Mouse (Mus musculus) hindbrain, embryonic 10.5 days (tissue): ENCODE data around the gene Ctnnal1. TPM values are rescaled to one million over a fixed set of nuclear protein-coding genes. Genes with fewer than 3 reads are reported as not detected.
A peak's percentile ranks its signal among the peaks of the same experiment; 100 is the strongest.
"Not testable (repeated sequence)": the region's sequence is repeated elsewhere in the genome, so short reads cannot be mapped to it uniquely, and the experiment has no call there.

Experiments used
- DNase-seq: peaks from one replicate; pipeline ENCODE4 v3.0.0-alpha.2; 2017; ENCODE audit warnings: low spot score
- H3K27ac ChIP-seq: fragments of 300-500 bp; sonication (generic); 2 replicates; pipeline ENCODE4 v1.5.1; 2016; ENCODE audit warnings: mild to moderate bottlenecking, moderate library complexity
- H3K27me3 ChIP-seq: fragments of 300-500 bp; sonication (generic); 2 replicates; pipeline ENCODE4 v1.6.1; 2016; ENCODE audit warnings: mild to moderate bottlenecking; ENCODE audit not compliant: poor library complexity, insufficient read depth, severe bottlenecking
- H3K36me3 ChIP-seq: fragments of 300-500 bp; sonication (generic); 2 replicates; pipeline ENCODE4 v1.6.1; 2016; ENCODE audit warnings: mild to moderate bottlenecking, moderate library complexity
- H3K4me1 ChIP-seq: fragments of 300-500 bp; sonication (generic); replicated peaks from 2 replicates; pipeline ENCODE4 v1.6.1; 2016; ENCODE audit warnings: mild to moderate bottlenecking
- H3K4me3 ChIP-seq: fragments of 300-500 bp; sonication (generic); 2 replicates; pipeline ENCODE4 v1.5.1; 2016; ENCODE audit warnings: mild to moderate bottlenecking, moderate library complexity
- H3K9me3 ChIP-seq: fragments of 300-500 bp; sonication (generic); 2 replicates; pipeline ENCODE4 v1.6.1; 2016; ENCODE audit warnings: mild to moderate bottlenecking, moderate library complexity
- WGBS: fragments of 180-500 bp; shearing (Covaris S2); methylation state at CpG from one replicate; pipeline ENCODE4 v1.1.7; 2016; 5-methylcytosine and 5-hydroxymethylcytosine counted together
- polyA plus RNA-seq: library from polyadenylated mRNA; unstranded; fragments of >200 nt; fragmentation: Nextera tagmentation; extraction: Ambion mirVana; gene quantifications from 2 replicates; pipeline ENCODE4 v1.2.1, GENCODE M21; 2016

Ctnnal1 gene
- polyA plus RNA-seq, 1 experiment from 2014 or later = 23.1 TPM

- Histone ChIP-seq H3K4me3 (no peak overlapping the region), H3K36me3 (peaks cover 74% of the 10 kb centered on the region), H3K27me3 (no peaks in the 10 kb centered on the region), H3K9me3 (no peaks in the 10 kb centered on the region), H3K4me1 (no peaks in the 10 kb centered on the region), H3K27ac (no peak overlapping the region)
- WGBS = 92% methylated on average over 5 of the region's 5 CpGs
- DNase-seq = no peak
These were observed 23.5 kb upstream of the Ctnnal1 start for GRCm38 (mm10) chr4:56888483-56888882.

DNA sequence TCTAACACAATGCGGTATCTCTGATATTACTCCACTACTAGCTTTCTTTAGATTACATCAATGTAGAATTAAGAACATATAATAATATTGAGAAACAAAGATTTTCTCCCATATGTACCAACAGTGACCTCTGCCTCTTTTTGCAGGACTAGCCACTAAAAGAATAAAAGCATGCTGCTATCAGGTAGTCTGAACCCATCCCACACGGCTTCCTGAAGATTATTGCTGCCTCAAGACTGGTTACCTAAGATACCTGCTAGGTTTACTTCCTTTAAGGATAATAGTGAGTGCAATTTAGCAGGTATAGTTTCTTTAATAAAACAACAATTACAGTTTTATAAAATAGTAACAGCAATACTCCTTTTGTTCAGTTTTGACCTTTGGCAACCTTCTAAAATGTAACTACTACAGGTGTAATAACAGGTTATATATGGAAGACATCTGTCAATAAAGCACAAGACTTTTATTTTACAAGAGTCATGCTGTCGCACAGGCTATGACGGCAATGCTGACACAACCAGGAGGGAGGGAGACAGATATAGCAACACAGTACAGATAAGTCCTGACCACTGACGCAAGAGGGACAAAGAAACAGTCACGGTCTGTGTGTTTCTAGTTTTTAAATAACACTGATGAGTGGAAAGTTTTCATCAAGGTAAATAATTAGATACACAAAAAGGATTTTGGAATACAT, 21.4 kb upstream of the Ctnnal1 start:
- H3K4me1 ChIP-seq = no peaks in the 10 kb centered on the region
- no peak overlapping the region for H3K4me3 ChIP-seq
- H3K36me3 ChIP-seq = peaks cover 90% of the 10 kb centered on the region
- H3K27ac ChIP-seq = no peak overlapping the region
- DNase-seq = no peak
- H3K27me3 ChIP-seq = no peaks in the 10 kb centered on the region
- WGBS = 96% methylated on average over 6 of the region's 6 CpGs
- no peaks in the 10 kb centered on the region for H3K9me3 ChIP-seq

GRCm38 (mm10) chr4:56880036-56880703, 15.2 kb upstream of the Ctnnal1 start:
- no peak for DNase-seq
- no peak overlapping the region for H3K27ac ChIP-seq
- 88% methylated on average over 11 of the region's 11 CpGs for WGBS
- H3K4me3 ChIP-seq = no peak overlapping the region
- H3K27me3 ChIP-seq = no peaks in the 10 kb centered on the region
- H3K9me3 ChIP-seq = no peaks in the 10 kb centered on the region
- H3K4me1 ChIP-seq = no peaks in the 10 kb centered on the region
- H3K36me3 ChIP-seq = peaks cover 84% of the 10 kb centered on the region

- no peak for DNase-seq
- H3K27me3 ChIP-seq = no peaks in the 10 kb centered on the region
- H3K4me1 ChIP-seq = no peaks in the 10 kb centered on the region
- whole genome bisulfite sequencing = 97% methylated on average over 7 of the region's 7 CpGs
- no peak overlapping the region for H3K27ac ChIP-seq
- no peaks in the 10 kb centered on the region for H3K9me3 ChIP-seq
- no peak overlapping the region for H3K4me3 ChIP-seq
- peaks cover 83% of the 10 kb centered on the region for H3K36me3 ChIP-seq
These were observed 14.0 kb upstream of the Ctnnal1 start for GRCm38 (mm10) chr4:56878971-56879370.

GRCm38 (mm10) chr4:56870541-56870940, 5.6 kb upstream of the Ctnnal1 start:
- not testable (repeated sequence) for H3K4me1 ChIP-seq, H3K9me3 ChIP-seq, H3K27ac ChIP-seq, DNase-seq, H3K4me3 ChIP-seq, H3K27me3 ChIP-seq
- H3K36me3 ChIP-seq = peaks cover 43% of the 10 kb centered on the region
- WGBS = 96% methylated on average over 11 of the region's 11 CpGs

DNA sequence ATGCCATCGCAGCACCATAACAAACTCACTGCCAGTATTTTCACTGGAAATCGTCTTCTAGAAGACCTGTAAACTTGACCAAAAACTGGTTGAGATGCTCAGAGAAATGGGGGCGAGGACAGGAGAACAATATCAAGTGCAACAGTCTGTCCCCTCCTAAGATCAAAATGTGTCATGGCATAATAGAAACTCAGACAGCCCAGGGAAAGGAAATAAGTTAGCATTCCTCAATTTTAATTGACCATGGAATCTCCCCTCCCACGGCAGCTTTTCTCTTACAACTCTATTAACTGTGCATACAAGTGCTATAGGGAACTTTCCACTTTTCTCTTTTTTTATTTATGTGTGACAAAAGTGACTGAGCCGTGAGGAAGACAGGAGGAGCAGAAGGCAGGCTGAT, 2.8 kb upstream of the Ctnnal1 start:
- H3K27me3 ChIP-seq = no peaks in the 10 kb centered on the region
- DNase-seq = no peak
- H3K36me3 ChIP-seq = peaks cover 22% of the 10 kb centered on the region
- WGBS = 75% methylated on average over 5 of the region's 5 CpGs
- no peak overlapping the region for H3K27ac ChIP-seq
- H3K4me3 ChIP-seq = no peak overlapping the region
- 0 out of 2 replicates have a peak, but pooled peaks cover 5% of the 10 kb centered on the region for H3K9me3 ChIP-seq
- peaks cover 24% of the 10 kb centered on the region for H3K4me1 ChIP-seq

DNA sequence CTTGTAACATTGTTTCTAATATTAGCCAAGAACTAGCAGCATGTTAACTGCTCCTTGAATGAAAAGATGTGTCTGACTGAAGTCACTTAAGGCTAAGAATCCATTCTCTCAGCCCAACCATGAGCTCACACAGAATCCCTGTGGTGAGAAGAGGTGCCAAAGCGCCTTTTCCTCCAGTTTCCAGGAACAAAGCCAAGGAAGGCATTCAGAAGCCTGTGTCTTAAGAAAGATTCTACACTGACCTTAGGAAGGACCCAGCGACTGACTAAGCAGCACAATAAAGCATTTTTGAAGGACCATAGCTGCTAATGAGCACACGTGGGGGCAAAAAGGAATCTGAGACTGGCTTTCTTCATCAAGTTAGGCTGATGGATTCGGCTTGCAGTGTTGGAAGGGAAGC, 983 bp upstream of the Ctnnal1 start:
- no peak for DNase-seq
- Histone ChIP-seq H3K9me3 (no peaks in the 10 kb centered on the region), H3K36me3 (peaks cover 5% of the 10 kb centered on the region), H3K4me1 (peaks cover 24% of the 10 kb centered on the region), H3K27ac (no peak overlapping the region), H3K4me3 (no peak overlapping the region), H3K27me3 (no peaks in the 10 kb centered on the region)
- WGBS = 59% methylated on average over 4 of the region's 4 CpGs

DNA sequence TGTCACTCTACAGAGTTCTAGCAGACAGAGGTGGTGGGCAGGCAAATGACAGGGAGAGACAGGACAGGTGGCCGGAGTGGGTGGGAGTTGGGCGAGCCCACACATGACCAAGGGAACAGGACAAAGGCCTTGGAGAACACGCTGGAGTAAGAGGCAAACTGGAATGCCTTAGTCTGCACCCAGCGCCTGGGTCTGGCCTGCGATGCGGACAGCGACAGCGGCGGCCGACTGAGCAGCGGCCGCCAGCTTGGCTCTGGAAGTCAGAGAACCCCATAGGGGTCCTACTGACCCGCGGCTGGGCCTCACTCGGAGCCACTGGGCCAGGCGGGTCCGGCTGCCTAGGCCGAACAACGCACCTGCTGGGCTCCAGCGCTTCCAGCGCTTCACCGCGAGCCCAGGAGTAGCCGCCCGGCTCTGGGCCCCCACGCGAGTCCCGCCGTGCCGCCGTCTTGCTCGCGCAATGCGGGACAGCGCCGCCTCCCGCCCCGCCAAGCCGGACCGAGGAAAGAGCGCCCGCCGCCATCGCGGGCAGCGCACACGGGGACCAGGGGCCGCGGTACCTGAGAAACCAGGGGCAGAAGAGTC, 479 bp downstream of the Ctnnal1 start:
- H3K9me3 ChIP-seq = no peaks in the 10 kb centered on the region
- H3K36me3 ChIP-seq = no peaks in the 10 kb centered on the region
- H3K4me1 ChIP-seq = peaks cover 24% of the 10 kb centered on the region
- peak overlapping the region; percentile 86 for H3K4me3 ChIP-seq
- H3K27me3 ChIP-seq = no peaks in the 10 kb centered on the region
- under 1% methylated on average over 49 of the region's 49 CpGs for WGBS
- H3K27ac ChIP-seq = peak overlapping the region; percentile 92
- DNase-seq = peak; percentile 63

DNA sequence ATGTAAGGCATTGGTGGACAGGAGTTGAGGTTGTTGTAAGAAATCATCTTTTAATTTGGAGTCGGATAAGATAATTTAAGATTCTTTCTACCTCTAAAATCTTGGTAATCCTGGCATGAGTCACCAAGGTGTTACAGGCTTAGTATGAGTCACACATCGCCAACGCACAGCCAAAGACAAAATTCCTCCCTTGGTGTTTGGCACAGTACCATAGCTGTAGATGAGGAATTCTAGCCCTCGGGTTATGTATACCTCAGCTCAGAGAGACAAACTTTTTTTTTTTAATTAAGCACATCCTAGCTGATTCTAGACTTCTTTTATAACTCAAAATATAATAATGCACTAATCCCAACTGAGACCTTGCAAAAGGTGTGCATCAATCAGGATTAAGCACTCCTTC, 972 bp downstream of the Ctnnal1 start:
- H3K9me3 ChIP-seq = no peaks in the 10 kb centered on the region
- H3K27me3 ChIP-seq = no peaks in the 10 kb centered on the region
- 61% methylated on average over 4 of the region's 4 CpGs for WGBS
- H3K36me3 ChIP-seq = no peaks in the 10 kb centered on the region
- H3K4me3 ChIP-seq = peak overlapping the region; percentile 86
- H3K27ac ChIP-seq = peak overlapping the region; percentile 92
- no peak for DNase-seq
- H3K4me1 ChIP-seq = peaks cover 24% of the 10 kb centered on the region

- no peaks in the 10 kb centered on the region for H3K27me3 ChIP-seq
- no peak for DNase-seq
- no peak overlapping the region for H3K27ac ChIP-seq
- H3K36me3 ChIP-seq = no peaks in the 10 kb centered on the region
- whole genome bisulfite sequencing = 96% methylated on average over 4 of the region's 4 CpGs
- no peaks in the 10 kb centered on the region for H3K9me3 ChIP-seq
- no peak overlapping the region for H3K4me3 ChIP-seq
- peaks cover 24% of the 10 kb centered on the region for H3K4me1 ChIP-seq
These were observed 3.4 kb downstream of the Ctnnal1 start for GRCm38 (mm10) chr4:56861551-56861950.

- DNase-seq = no peak
- Histone ChIP-seq H3K27ac (no peak overlapping the region), H3K27me3 (no peaks in the 10 kb centered on the region), H3K4me3 (no peak overlapping the region), H3K9me3 (no peaks in the 10 kb centered on the region), H3K36me3 (no peaks in the 10 kb centered on the region), H3K4me1 (peaks cover 13% of the 10 kb centered on the region)
- WGBS = 80% methylated on average over 9 of the region's 9 CpGs
These were observed 6.3 kb downstream of the Ctnnal1 start for GRCm38 (mm10) chr4:56858733-56859132.

- peaks cover 4% of the 10 kb centered on the region for H3K4me1 ChIP-seq
- H3K27ac ChIP-seq = no peak overlapping the region
- no peak for DNase-seq
- no peak overlapping the region for H3K4me3 ChIP-seq
- 91% methylated on average over 8 of the region's 8 CpGs for WGBS
- H3K27me3 ChIP-seq = no peaks in the 10 kb centered on the region
- H3K36me3 ChIP-seq = no peaks in the 10 kb centered on the region
- H3K9me3 ChIP-seq = no peaks in the 10 kb centered on the region
These were observed 8.5 kb downstream of the Ctnnal1 start for GRCm38 (mm10) chr4:56856371-56856949.

DNA sequence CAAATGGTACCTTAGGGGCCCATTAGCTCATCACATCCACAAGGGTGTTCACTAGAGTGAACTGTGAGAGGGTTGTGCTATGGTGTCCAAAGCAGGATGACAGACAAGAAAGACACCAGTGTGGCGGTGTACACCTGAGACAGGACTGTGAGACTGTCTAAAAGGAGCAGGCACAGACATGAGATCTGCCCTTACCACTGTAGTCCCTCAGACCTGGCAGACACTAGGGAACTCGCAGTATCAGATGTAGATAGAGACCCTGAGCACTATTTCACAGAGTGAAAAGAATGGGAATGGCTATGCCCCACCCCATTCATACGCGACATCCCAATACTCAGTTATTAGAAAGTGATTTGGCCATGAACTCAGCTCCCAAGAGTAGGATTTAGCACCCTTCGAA, 9.1 kb downstream of the Ctnnal1 start:
- Histone ChIP-seq H3K36me3 (no peaks in the 10 kb centered on the region), H3K9me3 (no peaks in the 10 kb centered on the region), H3K27me3 (no peaks in the 10 kb centered on the region), H3K4me1 (peaks cover 9% of the 10 kb centered on the region), H3K27ac (no peak overlapping the region), H3K4me3 (no peak overlapping the region)
- WGBS = 97% methylated on average over 5 of the region's 5 CpGs
- DNase-seq = no peak
